Mouse (Mus musculus) retina, postnatal 7 days (tissue): ENCODE results near the gene Tubg1.

Experiments used
- DNase-seq: peaks from one replicate; pipeline ENCODE4 v3.0.0-alpha.2; 2012; ENCODE audit warnings: low read depth, low spot score

The Tubg1 gene

DNA sequence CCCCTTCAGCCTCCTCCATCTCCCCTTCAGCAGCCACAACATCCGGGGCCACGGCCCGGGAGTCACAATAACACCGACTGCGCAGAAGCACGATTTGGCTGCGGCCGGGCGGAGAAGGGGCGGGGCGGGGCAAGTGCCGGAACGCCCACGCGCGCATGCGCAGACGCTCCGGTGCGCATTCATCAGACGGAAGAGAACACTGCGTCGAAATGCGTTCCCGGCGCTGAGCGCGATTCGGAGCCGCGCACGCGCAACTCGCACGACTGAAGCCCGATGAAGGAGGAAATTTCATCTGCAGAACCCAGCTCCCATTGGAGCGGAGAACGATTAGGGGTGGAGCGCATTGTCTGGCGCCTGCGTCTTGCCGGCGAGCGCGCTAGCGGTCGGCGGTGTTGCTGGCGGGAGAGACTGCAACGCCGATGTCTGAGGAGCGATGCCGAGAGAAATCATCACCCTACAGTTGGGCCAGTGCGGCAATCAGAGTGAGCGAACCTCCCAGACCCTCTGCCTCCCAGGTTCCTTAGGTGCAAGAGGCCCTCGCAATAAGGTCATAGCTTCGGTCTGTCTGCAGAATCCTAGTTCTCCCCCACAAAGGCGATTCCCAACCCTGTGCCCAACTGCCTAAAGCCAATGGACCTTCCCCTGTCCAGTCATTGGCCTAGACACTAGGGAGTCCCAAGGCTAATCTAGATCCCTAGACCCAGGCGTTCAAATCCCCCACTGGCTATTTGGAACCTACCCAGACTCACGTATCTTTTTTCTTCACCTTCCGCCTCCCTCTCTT is at the start of gene Tubg1, which contains the start of gene Retreg3:
Gene Tubg1 (plus strand): TSS at position 178 of the 784 bp plus-strand sequence.
Gene Retreg3 (minus strand): TSS at position 133 of the 784 bp plus-strand sequence.
- peak; percentile 99 for DNase-seq

DNA sequence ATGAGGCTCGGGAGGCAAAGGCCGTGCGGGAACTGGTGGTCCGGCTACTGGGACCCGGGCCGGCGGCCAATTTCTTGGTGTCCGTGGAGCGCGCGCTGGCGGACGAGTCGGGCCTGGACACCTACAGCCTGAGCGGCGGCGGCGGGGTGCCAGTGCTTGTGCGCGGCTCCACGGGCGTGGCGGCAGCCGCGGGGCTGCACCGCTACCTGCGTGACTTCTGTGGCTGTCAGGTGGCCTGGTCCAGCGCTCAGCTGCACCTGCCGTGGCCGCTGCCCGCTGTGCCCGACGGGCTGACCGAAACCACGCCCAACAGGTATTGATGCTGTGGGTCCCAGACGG is 49.6 kb upstream of the Tubg1 start:
- no peak for DNase-seq

DNA sequence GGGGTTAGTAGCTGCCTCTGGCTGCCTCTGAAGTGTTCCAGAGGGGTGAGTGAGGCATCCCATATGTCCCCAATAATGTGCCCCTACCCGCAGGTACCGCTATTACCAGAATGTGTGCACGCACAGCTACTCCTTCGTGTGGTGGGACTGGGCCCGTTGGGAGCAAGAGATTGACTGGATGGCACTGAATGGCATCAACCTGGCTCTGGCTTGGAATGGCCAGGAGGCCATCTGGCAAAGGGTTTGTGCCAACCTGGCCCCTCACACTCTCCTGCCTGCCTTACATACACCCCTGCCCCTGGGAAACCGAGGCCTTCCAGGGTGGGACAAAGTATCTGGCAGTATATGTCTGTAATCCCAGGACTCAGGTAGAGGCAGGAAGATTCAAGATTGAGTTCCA is 48.8 kb upstream of the Tubg1 start:
- DNase-seq = no peak

DNA sequence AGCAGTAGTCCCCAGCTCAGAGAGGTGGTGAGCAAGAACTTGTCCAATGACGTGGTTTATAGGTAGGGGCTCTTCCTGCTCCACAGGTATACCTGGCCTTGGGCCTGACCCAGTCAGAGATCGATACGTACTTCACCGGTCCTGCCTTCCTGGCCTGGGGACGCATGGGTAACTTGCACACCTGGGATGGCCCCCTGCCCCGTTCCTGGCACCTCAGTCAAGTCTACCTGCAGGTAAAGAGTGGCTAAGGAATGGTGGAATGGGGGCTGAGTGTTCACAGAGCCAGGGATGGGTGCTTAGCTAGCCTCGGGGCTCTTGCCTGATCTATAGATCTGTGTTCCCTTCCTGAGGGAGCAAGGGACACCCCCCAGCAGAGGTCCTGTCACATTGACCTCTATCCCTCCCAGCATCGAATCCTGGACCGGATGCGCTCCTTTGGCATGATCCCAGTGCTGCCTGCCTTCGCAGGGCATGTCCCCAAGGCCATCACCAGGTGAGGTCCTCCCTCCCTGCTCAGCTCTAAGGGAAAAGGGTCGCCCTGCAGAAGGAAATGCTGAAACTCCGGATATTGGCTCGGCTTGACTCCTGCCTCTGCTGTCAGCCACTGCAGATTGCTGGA is 47.8 kb upstream of the Tubg1 start:
- DNase-seq = no peak

DNA sequence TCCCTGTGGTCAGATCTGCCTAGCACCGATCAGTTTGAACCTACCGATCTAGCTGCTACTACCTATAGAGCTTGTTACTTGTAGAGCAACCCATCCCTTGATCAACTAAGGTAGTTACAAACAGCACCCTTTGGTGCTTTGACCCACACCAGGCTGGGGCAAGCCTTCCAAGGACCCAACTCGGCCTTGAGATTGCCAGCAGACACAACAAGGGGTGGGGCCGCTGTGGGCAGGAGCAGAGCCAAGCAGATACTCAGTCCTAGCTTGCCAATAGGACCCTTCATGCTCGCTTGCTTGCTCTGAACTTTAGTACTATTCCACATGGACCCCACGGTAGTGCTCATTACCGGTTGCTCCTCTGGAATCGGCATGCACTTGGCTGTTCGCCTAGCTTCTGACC is 41.6 kb upstream of the Tubg1 start, which contains the start of gene Hsd17b1:
Gene Hsd17b1 (plus strand): TSS at position 291 of the 400 bp plus-strand sequence.
- DNase-seq = no peak

DNA sequence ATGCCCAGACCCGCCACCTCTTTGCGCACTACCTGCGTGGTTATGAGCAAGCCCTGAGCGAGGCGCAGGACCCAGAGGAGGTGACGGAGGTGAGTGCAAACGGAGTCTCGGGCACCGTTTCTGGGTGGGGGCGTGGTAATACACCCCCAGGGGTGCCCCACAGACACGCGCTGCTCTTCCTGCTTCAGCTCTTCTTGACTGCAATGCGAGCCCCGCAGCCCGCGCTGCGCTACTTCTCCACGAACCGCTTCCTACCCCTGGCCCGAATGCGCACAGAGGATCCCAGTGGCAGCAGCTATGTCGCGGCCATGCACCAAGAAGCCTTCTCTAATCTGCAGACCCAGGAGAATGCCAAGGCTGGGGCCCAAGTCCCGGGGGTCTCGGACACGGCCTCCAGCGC is 40.0 kb upstream of the Tubg1 start:
- no peak for DNase-seq

DNA sequence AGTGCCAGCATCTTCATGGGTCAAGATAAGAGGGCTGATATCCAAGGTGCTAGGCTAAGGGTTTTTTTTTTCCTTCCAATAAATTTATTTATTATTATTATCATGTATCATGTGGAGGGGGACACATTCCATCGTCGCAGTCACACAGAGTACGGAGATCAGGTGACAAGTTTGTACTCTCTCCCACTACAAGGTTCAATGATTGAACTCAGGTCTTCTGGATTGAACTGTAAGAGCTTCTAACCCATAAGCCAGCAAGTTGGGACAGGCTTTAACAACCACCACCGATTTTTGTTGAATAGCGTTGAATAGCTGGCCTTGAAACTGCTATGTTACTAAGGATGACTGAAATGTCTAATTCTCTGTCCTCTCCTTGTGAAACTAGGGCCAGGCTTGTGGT is 39.3 kb upstream of the Tubg1 start:
- DNase-seq = no peak

DNA sequence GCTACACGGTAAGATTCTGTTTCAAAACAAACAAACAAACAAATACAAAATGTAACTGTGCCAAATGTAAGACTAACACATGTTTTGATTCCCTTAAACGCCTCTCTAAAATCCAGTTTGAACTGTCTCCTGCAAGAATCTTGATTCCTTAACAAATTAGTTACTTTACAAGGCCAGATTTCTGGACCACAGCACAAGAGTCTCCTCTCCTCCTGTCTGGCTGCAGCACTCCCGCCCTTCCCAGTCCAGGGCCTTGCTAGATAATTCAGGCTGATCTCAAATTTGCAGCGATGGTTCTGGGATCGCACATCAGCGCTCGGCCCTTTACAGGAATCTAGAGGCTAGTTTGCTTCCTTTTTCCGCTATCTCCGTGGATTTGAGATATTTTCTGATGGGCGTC is 38.1 kb upstream of the Tubg1 start:
- no peak for DNase-seq

DNA sequence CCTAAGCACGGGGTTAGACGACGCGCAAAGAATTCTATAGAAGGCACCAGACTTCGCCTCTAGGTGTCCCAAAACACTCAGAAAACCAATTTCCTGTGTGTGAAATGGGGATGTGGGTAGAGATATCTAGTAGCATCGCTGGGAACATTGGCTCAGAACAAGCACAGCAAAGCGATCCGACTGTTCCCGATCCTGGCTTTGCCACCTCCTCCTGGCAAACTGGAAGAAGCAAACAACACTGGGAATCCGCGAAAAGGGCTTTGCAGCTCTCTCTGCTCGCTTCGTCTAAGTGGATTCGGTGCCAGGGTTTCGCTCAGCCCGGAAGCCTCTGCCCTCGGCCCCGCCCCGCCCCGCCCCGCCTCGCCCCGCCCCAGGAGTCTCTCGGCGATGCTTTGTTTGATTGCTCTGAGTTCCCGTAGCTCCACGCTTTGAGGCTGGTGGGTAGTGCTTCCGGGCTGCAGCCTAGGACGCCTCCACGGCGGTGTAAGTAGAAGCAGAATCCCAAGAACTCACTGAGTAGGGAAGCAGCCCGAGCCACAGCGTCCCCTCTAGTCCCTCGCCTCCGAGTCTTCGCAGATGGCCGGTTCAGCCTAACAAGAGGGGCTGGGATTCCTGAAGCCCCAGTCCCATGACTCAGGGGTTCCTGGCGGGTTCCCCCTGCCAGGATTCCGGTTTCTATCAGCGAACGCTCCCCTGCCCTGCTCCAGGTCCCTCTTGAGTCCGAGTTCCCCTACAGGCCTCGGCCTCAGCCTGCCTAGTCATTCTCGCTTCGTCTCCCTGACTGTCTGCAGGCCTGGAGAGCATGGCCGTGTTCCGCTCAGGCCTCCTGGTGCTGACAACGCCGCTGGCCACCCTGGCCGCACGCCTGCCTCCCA is 37.3 kb upstream of the Tubg1 start, which contains the start of gene Coasy:
Gene Coasy (plus strand): TSS at position 358 of the 875 bp plus-strand sequence.
- peak; percentile 88 for DNase-seq

DNA sequence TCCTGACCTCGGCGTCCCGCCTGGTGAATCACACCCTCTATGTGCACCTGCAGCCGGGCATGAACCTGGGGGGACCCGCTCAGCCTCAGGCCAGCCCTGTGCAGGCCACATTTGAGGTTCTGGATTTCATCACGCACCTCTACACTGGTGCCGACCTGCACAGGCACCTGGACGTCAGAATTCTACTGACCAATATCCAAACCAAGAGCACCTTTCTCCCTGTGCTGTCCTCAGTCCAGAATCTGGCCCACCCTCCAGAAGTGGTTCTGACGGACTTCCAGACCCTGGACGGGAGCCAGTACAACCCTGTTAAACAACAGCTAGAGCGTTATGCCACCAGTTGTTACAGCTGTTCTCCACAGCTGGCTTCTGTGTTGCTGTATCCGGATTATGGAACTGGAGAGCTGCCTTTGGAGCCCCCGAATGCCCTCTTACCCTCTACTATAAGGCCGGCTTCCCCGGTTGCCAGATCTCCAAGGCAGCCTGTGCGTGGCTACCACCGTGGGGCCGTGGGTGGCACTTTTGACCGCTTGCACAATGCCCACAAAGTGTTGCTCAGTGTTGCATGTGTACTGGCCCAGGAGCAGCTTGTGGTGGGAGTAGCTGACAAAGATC is 36.5 kb upstream of the Tubg1 start:
- no peak for DNase-seq

DNA sequence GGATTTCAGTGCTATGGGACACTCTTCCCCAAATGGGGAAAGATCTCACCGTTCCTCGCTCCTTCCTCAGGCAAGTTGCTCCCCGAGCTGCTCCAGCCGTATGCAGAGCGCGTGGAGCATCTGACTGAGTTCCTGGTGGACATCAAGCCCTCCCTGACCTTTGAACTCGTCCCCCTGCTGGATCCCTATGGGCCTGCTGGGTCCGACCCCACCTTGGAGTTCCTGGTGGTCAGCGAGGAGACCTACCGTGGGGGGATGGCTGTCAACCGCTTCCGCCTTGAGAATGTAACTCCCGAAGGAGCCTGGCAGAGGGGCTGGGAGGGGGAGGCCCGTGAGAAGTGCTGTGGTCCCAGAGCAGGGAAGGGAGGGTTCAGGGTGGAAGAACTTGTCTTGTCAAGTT is 35.5 kb upstream of the Tubg1 start:
- DNase-seq = no peak

DNA sequence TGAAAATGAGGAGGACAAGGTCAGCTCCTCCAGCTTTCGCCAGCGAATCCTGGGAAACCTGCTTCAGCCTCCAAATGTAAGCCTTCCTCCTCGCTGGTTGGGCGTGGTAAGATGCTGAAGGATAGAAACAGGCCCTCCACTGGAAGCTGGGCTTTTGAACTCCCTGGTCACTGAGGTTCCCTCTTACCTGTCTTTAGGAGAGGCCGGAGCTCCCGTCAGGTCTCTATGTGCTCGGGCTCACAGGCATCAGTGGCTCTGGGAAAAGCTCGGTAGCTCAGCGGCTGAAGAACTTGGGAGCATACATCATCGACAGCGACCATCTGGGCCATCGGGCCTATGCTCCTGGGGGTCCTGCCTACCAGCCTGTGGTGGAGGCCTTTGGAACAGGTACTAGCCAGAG is 34.9 kb upstream of the Tubg1 start:
- no peak for DNase-seq

DNA sequence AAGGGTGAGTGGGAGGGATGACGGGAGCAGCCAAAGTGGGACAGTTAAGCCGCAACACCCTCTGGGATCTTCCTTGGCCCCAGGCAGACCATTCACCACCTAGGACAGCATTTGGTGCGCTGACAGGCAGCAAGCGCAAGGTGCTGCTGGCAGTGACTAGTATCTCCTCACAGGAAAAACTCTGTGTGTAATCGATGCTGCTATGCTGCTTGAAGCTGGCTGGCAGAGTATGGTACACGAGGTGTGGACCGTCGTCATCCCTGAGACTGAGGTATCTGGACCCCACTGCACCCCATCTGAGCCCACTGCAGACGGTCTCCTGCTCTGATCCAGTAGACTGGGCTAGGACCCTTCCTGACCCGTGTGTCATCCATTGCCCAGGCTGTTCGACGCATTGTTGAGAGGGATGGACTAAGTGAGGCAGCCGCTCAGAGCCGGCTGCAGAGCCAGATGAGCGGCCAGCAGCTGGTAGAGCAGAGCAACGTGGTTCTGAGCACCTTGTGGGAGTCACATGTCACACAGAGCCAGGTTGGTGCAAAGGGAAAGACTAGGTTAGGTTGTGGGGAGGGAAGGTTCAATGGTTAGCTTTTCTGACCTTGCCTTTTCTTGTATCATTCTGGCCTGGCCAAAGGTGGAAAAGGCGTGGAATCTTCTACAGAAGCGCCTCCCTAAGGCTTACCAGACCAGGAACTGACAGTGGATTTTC is 34.0 kb upstream of the Tubg1 start:
- DNase-seq = no peak

DNA sequence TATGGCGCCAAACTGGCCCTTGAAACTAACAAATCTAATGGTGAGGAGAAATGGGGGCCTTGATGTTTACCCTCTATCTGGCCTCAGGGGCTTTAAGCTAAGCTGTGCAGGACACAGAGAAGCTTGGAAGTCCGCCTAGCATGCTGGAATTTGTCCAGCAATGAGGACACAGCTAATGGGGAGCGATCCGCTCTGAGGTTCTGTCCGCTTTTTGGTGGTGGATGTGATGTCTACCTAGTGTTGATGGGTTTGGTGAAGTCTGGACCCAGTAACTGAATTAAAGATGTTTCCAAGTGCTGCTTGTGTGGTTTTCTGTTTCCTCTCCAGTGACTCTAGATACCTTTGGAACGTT is 33.4 kb upstream of the Tubg1 start:
- DNase-seq = no peak

DNA sequence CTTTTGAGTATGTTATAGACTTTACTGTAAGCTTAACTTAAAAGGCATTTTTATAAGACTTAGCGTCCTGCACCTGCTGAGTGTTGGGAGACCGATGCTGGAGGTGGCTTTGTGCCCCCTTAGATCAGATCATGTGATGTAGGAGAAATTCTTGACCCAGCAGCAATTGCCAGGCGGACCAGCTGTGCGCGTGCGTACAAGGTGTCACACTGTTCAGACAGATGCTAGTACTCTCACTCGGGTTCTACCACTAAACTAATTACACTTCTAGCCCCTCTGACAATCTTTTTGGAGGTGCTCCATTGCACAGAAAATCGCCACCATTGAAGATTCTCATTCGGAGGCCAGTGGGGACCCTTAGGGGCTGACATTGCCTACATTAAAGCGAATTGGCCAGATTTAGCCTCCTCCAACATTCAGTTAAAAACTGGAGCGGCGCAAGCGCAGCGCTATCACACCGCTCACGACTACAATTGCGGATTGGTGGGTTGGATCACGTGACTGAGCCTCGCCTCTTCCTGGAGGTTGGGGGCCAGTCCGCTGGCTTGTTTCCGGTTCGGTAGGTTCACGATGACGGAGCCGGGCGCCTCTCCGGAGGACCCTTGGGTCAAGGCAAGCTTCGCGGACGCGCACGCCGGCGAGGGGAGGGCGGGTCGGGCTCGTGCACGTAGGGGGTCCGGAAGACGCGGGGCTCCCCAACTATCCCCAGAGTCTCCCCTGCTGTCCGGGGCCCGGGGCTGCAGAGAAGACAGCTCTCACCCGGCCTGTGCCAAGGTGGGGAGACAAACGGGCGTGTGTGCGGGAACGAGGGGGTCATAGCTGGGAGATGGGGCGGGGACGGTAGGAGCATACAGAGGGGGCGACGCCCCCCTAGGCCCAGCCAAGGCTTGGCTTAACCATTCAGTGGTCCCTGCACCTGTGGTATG is 32.7 kb upstream of the Tubg1 start, which contains the start of gene Mlx:
Gene Mlx (plus strand): TSS at position 522 of the 926 bp plus-strand sequence.
- peak; percentile 83 for DNase-seq

DNA sequence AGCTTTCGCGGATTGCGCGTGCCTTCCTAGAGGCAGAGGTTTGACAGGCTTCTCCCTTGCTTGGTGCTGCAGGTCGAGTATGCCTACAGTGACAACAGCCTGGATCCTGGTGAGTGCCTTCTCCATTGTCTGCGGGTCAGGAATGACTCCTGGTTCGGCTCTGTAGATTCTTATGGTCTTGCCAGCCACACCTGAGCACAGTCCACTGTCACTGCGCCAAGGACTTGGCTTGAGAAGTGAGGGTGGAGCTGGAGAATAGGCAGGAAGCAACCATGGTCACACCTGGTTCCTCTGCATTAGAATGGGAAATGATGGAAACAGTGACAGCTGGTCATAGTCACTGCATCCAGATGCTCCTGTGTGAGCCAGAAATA is 32.1 kb upstream of the Tubg1 start:
- DNase-seq = no peak

DNA sequence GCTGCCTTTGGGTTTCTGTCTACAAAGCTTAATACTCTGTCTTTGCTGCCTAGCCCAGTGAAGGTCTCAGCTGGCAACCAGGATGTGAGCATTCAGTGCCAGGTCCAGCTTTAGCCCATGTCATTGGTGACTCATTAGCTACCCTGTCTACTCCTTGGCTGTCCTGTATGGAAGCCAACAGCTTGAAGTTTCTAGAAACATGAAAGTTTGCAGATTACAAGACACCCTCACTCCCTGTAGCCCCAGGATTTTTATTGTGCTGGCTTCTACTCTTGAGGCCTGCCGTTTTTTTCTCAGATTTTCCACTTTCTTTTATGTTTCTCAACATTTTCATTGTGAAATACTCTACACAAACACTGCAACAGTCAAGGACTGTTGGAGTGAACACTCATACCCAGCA is 29.8 kb upstream of the Tubg1 start:
- DNase-seq = no peak

DNA sequence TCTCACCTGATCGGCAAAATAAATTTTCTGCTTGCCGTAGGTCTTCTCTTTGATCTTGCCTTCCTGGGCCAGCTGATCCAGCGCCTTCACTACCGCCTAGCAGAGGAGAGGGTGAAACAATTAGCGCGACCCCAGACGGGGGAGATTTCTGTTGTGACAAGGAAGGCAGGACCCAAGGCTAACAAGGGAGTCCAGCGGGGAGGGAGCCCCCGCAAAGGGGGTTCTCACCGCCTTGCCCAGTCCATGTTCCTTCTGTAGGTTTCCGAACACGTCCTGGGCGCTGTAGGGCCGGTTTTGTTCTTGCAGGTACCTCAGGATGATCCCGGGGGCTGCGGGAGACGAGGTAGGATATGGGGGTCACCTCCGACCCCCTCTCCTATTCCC is 24.8 kb upstream of the Tubg1 start:
- no peak for DNase-seq

DNA sequence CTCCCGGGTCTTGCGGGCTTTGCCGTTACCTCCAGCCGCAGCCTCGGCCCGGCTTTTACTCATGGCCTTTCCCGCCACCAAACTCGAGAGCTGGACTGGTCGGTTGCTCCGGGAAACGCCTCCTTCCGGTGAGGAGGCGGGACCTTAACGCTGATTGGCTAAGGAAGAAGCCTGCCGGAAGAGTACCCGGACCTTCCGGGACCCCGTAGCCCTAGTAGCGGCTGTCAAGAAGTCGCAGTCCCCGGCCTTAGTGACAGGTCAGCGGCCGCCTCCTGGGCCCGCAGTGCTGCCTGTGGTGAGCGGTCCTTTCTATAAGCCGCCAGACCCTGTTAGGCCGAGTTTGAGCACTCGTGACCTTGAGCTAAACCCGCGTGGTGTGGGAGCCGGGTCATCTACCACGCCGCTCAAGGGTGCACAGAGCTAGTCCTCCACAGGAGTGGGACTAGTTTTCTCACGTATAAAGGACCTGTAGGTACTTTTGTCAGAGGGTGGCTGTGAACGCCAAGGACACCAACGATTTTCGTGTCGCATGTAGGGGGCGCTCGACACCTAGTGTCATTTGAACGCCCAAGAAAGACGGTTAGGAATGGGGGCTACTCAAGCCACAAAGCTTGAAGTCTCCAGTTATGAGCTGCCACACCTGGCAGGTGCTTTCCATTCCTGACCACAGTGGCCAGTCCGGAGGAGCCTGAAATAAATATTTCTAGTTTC is 24.3 kb upstream of the Tubg1 start, which contains the start of gene Psmc3ip:
Gene Psmc3ip (minus strand): TSS at position 123 of the 711 bp plus-strand sequence.
- DNase-seq = peak; percentile 93
